Mouse (Mus musculus) left cerebral cortex, postnatal 4 days (tissue): ENCODE data around the gene Use1. TPM values are rescaled to one million over a fixed set of nuclear protein-coding genes. Genes with fewer than 3 reads are reported as not detected.
"Not testable (repeated sequence)": the region's sequence is repeated elsewhere in the genome, so short reads cannot be mapped to it uniquely, and the experiment has no call there.

ENCODE experiments used
- DNase-seq: peaks from one replicate; pipeline ENCODE4 v3.0.0-alpha.2; 2022
- intact Hi-C: fragments of 180-260 bp; cut with DNase I; formaldehyde crosslinking; loops from one replicate; pipeline ENCODE4 v1.15.1; 2025
- total RNA-seq, 2 experiments: library from RNA; stranded (reverse); gene quantifications; 2 replicates each; pipeline ENCODE4 v1.2.3; 2021

Use1 gene
- total RNA-seq = 100 to 1,000 TPM; 116 to 117 TPM

DNA sequence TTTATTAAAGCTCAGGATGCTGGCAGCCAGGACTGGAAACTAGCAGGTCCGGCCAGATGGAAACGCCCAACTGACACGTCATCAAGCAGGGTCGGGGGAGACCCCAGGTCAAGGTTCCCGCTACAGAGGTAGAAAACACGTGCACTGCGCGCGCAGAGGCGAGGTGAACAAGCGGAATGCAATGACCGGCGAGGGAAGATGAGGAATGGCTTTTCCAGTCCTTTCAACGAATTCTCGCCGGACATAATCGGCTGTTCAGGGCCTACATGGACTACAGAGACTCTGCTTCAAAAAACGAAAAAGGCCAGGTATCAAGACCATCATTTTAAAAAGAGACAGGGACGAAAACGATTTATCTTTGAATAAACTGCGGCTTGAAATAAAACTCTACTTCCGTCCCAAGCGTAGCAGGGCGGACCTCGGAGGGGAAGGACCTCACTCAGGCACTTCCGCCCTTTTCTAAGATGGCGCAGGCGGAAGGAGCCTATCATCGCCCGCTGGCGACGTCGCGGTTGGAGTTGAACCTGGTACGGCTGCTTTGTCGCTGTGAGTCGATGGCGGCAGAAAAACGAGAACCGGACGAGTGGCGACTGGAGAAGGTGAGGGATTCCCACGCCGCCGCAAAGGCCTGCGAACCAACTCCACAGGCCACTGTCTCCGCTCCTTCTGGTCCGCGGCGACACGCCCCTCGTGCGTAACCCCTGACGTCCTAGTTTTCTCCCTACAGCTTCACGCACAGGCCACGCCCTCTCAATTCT is at the start of gene Use1:
Gene Use1, plus strand, starts transcription at position 78 of the 758 bp plus-strand sequence.
- intact Hi-C loops = loop anchor here (10.0 kb wide), 1 partner anchor 472 kb away; the partner anchor contains the start of genes Rpl18a and Slc5a5
- peak; percentile 87 for DNase-seq

DNA sequence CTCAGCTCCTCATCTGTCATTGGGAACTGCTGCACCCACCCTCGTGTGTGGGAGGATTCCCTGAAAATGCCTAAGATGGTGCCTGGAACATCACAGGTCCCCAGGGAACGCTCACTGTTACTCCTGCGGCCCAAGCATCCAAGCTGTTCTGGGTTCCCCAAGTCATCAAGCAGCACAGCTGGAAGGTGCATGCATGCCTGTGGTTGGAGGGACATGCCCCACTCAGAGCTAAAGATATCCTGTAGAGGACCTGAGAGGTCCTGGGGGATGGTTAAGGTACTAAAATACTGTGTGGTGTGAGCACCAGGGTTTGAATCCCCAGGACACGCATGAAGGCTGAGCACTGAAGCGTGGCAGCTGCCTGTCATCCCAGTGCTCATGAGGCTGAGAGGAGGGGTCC is 48.0 kb upstream of the Use1 start:
- intact Hi-C loops, DNase-seq: not testable (repeated sequence)

DNA sequence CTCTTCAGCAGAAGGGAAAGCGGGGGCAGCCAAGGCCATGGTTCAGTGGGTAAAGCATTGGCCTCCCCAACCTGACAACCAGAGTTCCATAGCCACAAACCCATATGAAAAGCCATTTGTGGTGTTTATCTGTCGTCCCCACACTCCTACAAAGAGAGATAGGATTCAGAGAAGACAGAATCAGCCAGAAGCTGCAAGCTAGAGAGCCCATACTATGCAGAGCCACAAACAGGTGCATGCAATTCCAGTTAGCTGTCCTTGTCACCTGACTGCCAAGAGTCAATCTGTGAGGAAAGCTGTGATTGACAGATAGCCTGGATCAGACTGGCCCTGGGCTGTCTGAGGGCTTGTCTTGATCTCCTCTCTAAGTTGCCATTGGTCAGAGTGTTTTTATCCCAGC is 46.9 kb upstream of the Use1 start:
- intact Hi-C loops = not testable (repeated sequence)

DNA sequence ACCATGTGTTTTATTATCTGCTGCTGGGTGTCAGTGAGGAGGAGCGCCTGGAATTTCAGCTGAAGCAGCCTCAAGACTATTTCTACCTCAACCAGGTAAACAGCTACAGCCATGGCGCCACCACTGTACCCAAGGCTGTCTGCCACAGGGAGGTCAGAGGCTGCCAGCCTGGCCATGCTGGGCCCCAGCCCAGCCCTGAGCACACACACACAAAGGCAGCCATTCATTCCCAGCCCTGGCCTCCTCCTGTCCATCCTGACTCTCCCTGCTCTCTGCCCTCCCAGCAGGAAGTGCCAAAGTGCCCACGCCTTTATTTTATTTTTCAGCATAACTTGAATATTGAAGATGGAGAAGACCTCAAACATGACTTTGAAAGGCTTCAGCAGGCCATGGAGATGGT is 43.7 kb upstream of the Use1 start:
- intact Hi-C loops = no loop called here
- no peak for DNase-seq

More for the DNA sequence above, 46.9 kb upstream of the Use1 start:
- DNase-seq = not testable (repeated sequence)

DNA sequence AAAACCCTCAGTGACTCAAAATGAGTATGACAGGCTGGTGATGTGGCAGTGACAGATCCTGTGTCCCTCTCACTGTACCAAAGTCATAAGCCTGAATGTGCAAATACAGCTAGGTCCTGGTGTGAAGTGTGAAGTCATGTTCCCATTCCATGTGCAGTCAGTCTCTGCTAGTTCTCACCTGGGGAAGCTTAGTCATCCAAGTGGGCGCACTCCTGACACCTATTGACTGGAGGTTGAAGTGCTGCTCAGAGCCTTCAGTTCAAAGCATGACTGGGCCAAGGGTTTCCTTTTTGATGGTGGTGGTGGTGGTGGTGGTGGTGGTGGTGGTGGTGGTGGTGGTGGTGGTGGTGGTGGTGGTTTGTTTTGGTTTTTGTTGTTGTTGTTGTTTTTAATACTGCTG is 41.8 kb upstream of the Use1 start:
- intact Hi-C loops = no loop called here

DNA sequence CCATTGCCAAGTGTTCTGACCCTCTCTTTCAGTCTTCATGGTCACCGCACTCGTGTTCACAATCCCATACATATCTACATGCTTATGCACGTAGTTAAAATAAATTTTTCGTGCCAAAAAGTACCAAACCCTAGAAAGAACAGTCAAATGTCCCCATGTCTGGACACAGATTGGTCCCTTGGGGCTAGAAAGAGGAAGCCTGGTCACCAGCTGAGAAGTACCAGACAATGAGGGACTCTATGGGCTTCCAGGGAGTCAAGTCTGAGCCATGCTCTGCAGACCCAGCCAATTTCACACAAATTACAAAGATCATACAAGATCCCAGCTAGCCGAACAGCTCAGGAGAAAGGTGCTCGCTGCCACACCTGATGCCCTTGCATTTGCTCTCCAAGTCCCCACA is 28.8 kb upstream of the Use1 start:
- DNase-seq, intact Hi-C loops: not testable (repeated sequence)

More for the DNA sequence above, 41.8 kb upstream of the Use1 start:
- DNase-seq = no peak

DNA sequence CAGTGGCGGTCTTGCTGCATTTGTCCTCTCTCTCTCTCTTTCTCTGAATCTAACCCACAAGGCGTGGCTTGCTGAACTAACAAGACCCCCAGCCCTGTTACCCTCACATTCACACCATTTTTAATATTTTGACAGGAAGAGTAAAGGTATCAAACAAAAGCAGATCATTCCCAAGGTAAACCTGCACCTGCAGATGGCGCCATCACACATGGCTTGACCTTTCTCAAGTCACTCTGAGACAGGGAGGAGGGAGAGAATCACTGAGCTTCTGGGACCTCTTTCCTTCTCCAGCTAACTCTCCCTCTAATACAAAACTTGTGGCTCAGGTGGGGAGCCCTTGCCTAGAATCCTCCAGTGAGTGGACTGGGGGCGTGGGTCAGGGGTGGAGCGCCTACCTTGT is 26.0 kb upstream of the Use1 start:
- intact Hi-C loops = no loop called here
- peak; percentile 31 for DNase-seq

DNA sequence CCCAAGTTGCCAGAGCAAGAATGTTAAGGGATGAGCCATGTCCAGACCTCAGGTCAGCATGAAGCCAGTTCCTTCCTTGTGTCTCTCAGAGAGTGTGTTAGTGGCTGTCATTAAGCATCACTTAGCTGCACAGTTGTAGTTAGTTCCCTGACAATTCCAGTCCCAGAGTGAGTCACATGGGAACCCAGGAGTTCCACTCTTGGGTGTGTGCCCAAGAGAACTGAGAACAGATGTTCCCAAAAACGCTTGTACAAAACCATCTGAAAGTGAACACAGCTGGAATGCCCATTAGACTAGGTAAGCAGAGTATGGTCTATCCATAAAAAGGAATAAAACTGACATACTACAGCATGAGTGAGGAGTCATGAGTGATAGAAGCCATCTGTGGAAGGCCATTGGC is 20.1 kb upstream of the Use1 start:
- intact Hi-C loops = no loop called here
- DNase-seq = no peak

DNA sequence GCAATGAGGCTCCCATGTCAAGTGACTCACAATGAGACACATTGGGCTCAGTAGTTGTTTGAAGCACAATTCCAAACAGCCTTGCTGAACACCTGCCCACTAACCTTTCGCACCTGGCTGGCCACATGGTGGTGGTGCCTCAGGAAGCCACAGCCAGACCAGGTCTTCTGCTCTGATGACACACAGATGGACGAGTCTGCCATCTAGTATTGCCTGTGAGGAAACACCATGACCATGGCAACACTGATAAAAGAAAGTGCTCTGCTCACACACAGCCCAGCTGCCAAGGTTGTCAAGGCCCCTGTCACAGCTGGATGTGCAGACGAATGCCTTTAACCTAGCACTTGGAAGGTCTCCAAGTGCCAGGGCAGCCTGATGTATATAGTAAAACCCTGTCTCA is 15.5 kb upstream of the Use1 start:
- DNase-seq = no peak

DNA sequence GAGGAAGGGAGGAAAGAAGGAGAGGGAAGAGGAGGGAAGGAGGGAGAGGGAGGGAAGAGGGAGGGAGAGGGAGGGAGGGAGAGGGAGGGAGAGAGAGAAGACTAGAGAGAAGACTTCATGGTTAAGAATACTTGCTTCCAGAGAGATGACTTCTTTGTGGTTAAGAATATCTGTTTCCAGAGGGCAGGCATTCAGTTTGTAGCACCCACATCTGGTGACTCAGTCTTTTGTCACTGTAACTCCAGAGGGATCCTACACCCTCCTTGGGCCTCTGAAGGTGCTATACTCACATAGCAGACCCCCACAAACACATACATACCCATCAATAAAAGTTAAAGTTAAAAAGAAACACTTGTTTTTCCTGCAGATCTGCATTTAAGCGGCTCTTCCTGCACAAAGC is 15.1 kb upstream of the Use1 start:
- intact Hi-C loops = no loop called here
- DNase-seq = no peak

More for the DNA sequence above, 15.5 kb upstream of the Use1 start:
- intact Hi-C loops = no loop called here

DNA sequence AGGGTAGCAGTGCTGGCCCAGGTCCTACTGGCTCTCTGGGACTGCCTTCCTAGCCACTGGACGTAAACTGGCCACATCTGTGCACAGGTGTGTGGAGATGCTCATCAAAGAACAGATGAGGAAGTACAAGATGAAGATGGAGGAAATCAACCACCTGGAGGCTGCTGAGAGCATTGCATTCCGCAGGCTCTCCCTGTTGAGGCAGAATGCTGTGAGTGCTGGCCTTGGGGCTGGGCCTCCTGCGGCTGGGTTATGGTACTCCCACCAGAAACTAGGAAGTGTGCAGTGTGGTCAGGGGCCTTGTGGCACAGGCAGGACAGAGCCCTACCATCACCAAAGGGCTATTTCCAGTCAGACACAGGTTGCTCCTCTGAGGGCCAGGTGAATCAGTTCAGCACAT is 8.6 kb upstream of the Use1 start:
- intact Hi-C loops = no loop called here
- DNase-seq = no peak

DNA sequence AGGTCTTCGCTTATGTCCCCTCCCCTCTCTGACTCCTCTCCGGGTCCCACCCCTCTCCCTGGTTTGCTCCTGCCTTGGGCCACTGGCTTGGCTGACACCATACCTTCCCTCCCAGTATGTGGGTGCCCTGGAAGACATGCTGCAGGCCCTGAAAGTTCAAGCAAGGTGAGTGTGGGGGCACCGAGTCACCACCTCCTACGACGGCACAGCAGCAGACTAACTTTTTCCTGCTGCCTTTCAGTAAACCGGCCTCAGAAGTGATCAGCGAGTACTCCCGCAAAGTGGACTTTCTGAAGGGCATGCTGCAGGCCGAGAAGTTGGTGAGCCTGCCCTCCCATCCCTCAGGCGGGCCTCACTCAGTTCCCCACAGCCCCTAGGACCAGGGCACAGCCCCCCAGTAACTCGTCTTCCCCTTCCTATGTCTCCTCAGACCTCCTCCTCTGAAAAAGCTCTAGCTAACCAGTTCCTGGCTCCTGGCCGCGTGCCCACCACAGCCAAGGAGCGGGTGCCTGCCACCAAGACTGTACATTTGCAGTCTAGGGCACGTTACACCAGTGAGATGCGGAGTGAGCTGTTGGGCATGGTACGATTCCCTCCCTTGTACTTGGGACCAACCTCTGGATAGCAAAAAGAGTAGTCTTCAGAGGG is 1.0 kb downstream of the Use1 start:
- intact Hi-C loops = loop anchor here (10.0 kb wide), 1 partner anchor 473 kb away; the partner anchor contains the start of genes Rpl18a and Slc5a5
- DNase-seq = no peak

DNA sequence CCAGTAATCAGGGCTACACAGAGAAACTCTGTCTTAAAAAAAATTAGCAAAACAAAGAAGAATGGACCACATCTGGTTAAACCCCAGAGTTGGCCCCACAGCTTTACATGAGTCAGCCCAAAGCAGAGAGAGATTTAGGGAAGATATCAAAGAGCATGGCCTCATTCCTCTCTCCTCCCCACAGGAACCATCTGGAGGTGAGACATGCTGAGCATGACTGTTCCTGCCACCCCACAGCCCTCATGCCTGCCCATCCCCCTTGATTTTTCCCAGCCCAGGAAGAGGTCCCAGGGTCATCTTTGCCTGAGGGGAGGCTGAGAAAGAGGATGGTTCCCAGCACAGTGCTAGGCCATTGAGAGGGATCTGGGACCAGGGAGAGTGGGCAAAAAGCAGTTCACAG is 1.7 kb downstream of the Use1 start:
- intact Hi-C loops = loop anchor here (10.0 kb wide), 1 partner anchor 474 kb away; the partner anchor contains the start of genes Rpl18a and Slc5a5
- no peak for DNase-seq

DNA sequence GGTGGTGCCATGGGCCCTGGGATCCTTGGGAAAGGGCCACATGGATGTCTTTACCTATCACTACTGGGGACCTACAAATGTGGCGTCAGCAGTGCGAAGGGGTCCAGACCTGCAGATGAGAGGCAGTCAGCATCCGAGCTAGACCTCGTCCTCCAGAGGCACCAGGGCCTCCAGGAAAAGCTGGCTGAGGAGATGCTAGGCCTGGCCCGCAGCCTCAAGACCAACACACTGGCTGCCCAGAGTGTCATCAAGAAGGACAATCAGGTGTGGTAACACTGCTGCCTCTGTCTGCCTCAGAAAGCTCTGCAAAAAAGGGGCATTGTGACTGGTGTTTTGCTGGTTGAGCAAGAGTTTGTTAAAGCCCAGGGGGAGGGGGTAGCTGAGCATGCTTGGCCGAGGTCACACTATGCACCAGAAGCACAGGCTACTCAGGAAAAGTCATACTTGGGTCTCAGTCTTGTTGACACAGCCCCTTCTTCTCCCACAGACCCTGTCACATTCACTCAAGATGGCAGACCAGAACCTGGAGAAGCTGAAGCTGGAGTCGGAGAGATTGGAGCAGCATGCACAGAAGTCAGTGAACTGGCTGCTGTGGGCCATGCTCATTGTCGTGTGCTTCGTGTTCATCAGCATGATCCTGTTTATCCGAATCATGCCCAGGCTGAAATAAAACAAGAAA is 2.5 kb downstream of the Use1 start:
- intact Hi-C loops = loop anchor here (10.0 kb wide), 1 partner anchor 474 kb away; the partner anchor contains the start of genes Rpl18a and Slc5a5
- no peak for DNase-seq

DNA sequence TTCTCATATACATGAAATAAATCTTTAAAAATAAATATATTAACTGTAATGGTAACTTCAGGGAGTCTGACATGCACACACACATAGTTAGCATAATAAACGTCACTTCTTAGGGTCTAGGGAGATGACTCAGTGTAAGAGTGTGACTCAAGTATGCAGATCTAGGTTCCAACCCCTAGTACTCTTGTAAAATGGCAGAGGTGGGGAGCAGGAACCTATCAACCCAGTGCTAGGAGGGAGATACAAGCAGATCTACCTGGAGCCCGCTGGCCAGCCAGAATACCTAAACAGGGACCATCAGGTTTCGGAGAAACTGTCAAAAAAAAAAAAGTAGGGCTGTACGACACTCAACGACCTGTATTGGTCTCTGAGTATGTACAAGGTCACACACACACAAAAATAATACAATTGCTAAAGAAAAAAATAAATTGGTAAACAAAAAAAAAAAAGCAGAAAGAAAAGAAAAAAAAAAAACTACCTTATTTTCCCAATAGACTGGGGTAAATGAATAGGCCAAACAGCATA is 4.1 kb downstream of the Use1 start:
- intact Hi-C loops = no loop called here
- DNase-seq = no peak

DNA sequence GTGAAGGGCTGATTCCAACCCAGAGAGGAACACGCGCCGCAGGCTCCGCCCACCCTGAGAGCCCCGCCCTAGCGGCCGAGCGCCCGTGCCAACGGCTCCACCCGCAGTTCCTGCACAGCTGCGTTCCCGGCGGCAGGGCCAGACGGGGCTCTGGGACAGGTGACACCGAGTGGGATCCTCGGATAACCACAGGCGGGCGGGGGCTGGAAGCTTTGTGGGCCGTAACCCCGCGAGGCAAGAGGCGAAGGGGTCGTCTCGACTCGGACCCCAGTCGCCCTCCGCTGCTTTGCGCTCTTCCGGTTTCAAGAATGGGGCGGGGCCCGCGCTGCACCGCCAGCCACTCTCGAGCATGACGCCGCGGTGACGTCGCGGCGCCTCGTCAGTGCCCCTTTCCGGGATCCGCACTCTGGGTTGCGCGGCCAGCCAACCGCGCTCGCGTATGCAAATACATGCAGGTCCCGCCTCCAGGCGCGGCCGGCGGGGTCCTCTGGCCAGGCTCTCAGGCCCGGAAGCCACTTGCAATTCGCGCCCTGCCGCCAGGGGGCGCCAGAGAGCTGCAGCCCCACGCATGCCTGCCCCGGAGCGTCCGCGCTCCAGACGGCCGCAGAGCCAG is 4.7 kb downstream of the Use1 start, which contains the start of gene Ocel1:
Gene Ocel1, plus strand, starts transcription at position 63 of the 613 bp plus-strand sequence.
- intact Hi-C loops = no loop called here

DNA sequence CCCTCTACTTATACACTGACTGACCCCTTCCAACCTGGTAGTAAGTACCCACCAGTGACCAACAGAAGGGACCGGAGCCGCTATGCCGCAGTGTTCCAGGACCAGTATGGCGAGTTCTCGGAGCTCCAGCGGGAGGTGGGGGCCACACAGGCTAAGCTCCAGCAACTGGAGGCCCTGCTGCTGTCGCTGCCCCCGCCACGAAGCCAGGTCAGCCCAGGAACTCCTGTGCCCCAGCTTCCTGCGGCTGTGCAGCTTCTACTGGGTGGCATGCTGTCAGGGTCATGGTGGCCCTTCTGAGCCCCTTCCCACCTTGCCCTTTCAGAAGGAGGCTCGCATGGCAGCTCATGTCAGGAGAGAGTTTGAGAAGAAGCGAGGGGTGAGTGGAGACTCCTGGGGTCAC is 5.8 kb downstream of the Use1 start:
- DNase-seq = no peak
- intact Hi-C loops = no loop called here

More for the DNA sequence above, 4.7 kb downstream of the Use1 start, which contains the start of gene Ocel1:
- peak; percentile 97 for DNase-seq

DNA sequence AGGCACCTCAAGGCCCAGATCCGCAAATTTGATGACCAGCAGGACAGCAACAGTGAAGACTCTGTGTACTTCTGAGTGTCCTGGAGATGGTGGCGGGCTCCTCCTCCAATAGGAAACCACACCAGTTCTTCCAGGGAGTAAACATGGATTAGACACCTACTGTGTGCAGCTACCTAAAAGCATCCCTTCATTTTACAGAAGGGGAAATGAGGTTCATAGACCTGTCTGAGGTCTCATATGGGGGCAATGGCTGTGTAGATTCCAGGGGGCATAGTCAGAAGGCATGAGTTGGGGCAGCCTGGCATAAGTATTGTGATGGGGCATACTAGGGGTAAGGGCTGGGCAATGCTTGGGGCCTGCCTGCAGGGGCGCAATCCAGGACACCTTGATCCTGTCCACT is 6.4 kb downstream of the Use1 start:
- intact Hi-C loops = no loop called here
- DNase-seq = no peak

DNA sequence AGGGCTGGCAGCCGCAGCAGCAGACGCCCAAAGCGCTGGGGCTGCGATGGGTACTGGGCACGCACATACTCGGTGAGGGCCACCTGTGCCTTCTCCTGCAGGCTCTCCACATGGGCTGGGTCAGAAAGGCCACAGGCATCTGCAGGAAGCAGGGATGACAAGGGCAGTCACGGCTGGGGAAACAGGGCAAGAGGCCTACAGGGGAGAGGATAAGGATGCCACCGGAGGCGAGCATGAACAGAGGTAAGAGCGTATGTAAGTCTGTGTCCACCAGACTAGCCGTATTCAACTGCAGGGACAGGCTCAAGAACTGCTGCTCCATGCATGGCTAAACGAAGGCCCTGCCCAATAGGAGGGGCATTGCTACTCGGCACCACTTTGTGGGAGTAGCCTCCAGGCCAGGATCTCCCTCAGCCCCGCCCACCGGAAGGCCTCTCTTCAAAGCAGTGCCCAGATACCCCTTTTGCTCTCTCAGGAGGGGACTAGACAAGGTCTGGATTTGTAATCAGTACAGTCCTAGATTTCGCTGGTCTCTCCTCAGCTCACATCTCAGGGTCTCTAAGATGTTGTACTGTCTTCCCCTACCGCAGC is 8.1 kb downstream of the Use1 start:
- intact Hi-C loops = no loop called here
- no peak for DNase-seq
